In the genomic region with DNA sequence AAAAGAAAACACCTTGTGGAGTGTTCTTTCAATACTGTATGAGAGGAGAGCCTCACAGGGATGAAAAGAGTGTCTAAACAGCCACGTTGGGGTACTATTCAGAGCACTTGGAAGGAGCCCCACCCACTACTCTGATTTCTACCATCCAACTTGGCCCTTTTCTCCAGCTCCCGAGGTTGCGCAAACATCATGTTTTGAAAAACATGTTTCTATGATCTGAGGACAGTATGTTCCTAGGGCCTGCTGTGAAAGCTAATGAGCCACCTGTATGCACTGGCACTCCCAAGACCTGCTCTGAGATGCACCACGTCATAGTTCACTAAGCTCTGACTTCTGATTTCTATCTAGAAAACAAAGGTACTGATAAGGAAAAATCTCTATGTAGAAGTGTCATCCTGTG, we compare ENCODE assay signal across 21 mouse cellular contexts. TPM values are rescaled to one million over a fixed set of nuclear protein-coding genes. Genes with fewer than 3 reads are reported as not detected.
DNase-seq lines count a peak whose midpoint lies in the region; ATAC-seq and TF ChIP-seq lines count a peak whose summit lies in the region.
"Had no signal": no experiment of that assay in that cellular context is flagged by ENCODE, and none has a peak within 500 bp of the region (broad histone marks: within the 10 kb centered on the region; RNA-seq: fewer than 3 reads in every experiment).

No protein-coding gene starts in this region.

- no peak overlapping the region for H3K4me2 ChIP-seq in intestine, postnatal 0 days (replicated peaks; ENCODE audit: low read depth)
- H3K4me2 ChIP-seq in intestine, embryonic 15.5 days (replicated peaks) = no peak overlapping the region
- H3K4me2 ChIP-seq: embryonic facial prominence, embryonic 12.5 days; kidney, embryonic 15.5 days; liver, embryonic 11.5 days; midbrain, embryonic 11.5 days; neural tube, embryonic 12.5 days had no signal

- intact Hi-C loops in gastrocnemius, adult 2 months (cut with DNase I) = no loop called here
- intact Hi-C loops in gastrocnemius, postnatal 14 days (cut with DNase I; ENCODE audit: low total_unique reads) = no loop called here
- intact Hi-C loops in left cerebral cortex, postnatal 25 days (cut with DNase I) = no loop called here

- H3K36me3 ChIP-seq in intestine, postnatal 0 days (ENCODE audit: control insufficient read depth, insufficient read depth) = no peaks in the 10 kb centered on the region
- no peaks in the 10 kb centered on the region for H3K36me3 ChIP-seq in intestine, embryonic 15.5 days
- H3K36me3 ChIP-seq: embryonic facial prominence, embryonic 12.5 days; forebrain, embryonic 10.5 days; kidney, embryonic 15.5 days; neural tube, embryonic 12.5 days had no signal

- peak; percentile 52 for DNase-seq in gastrocnemius, adult 2 months
- no peak for DNase-seq in gastrocnemius, postnatal 14 days
- peak; percentile 75 for DNase-seq in lung, postnatal 36 days
- no peak for DNase-seq in left cerebral cortex, postnatal 25 days (ENCODE audit: low spot score in 2 of 2)
- DNase-seq: adrenal gland, postnatal 25 days; cerebellum, adult 8-10 months had no signal

- no peaks in the 10 kb centered on the region for H3K4me1 ChIP-seq in intestine, postnatal 0 days (replicated peaks; ENCODE audit: control insufficient read depth, insufficient read depth, low read length)
- no peaks in the 10 kb centered on the region for H3K4me1 ChIP-seq in intestine, embryonic 15.5 days (replicated peaks)
- no peaks in the 10 kb centered on the region for H3K4me1 ChIP-seq in brown adipose tissue, adult 24 weeks (ENCODE audit: control insufficient read depth, insufficient read depth, insufficient read length, low read length)
- H3K4me1 ChIP-seq: embryonic facial prominence, embryonic 12.5 days; forebrain, embryonic 10.5 days; kidney, embryonic 15.5 days; neural tube, embryonic 12.5 days had no signal

- 75% methylated on average over 4 of the region's 4 CpGs for WGBS in intestine, postnatal 0 days
- 81% methylated on average over 4 of the region's 4 CpGs for WGBS in intestine, embryonic 15.5 days

- TF ChIP-seq CTCF in gastrocnemius, adult 2 months (IDR thresholded peaks at IDR 0.05) = no peak
- TF ChIP-seq CTCF in intestine, postnatal 0 days (IDR thresholded peaks at IDR 0.05; ENCODE audit: low read depth) = no peak

- no peaks in the 10 kb centered on the region for H3K27me3 ChIP-seq in intestine, postnatal 0 days (replicated peaks; ENCODE audit: control insufficient read depth, insufficient read depth, low read length)
- H3K27me3 ChIP-seq in intestine, embryonic 15.5 days (replicated peaks) = no peaks in the 10 kb centered on the region
- H3K27me3 ChIP-seq: embryonic facial prominence, embryonic 12.5 days; kidney, embryonic 15.5 days; neural tube, embryonic 12.5 days had no signal

- no peaks in the 10 kb centered on the region for H3K9me3 ChIP-seq in intestine, postnatal 0 days (ENCODE audit: control insufficient read depth)
- no peaks in the 10 kb centered on the region for H3K9me3 ChIP-seq in intestine, embryonic 15.5 days
- H3K9me3 ChIP-seq: embryonic facial prominence, embryonic 12.5 days; forebrain, embryonic 10.5 days; kidney, embryonic 15.5 days; neural tube, embryonic 12.5 days had no signal

- H3K27ac ChIP-seq in gastrocnemius, adult 2 months = peak overlapping the region; percentile 60
- H3K27ac ChIP-seq in intestine, postnatal 0 days (ENCODE audit: low read depth, low read length) = no peak overlapping the region
- H3K27ac ChIP-seq in intestine, embryonic 15.5 days = no peak overlapping the region
- peak overlapping the region; percentile 76 for H3K27ac ChIP-seq in brown adipose tissue, adult 24 weeks (replicated peaks; ENCODE audit: low read depth, low read length)
- H3K27ac ChIP-seq: embryonic facial prominence, embryonic 12.5 days; forebrain, embryonic 10.5 days; kidney, embryonic 15.5 days; macrophage; neural tube, embryonic 12.5 days had no signal

- peak; percentile 43; the same call in 1 of the 2 replicates for ATAC-seq in intestine, postnatal 0 days
- ATAC-seq in intestine, embryonic 15.5 days = no peak
- ATAC-seq: inflammation-experienced regulatory T-cells, adult 6 months had no signal

- no peak overlapping the region for H3K4me3 ChIP-seq in gastrocnemius, adult 2 months
- H3K4me3 ChIP-seq in intestine, postnatal 0 days (ENCODE audit: low read depth, low read length) = no peak overlapping the region
- no peak overlapping the region for H3K4me3 ChIP-seq in intestine, embryonic 15.5 days (replicated peaks)
- no peak overlapping the region for H3K4me3 ChIP-seq in brown adipose tissue, adult 24 weeks (ENCODE audit: insufficient read depth, low read depth, low read length)
- H3K4me3 ChIP-seq: embryonic facial prominence, embryonic 12.5 days; forebrain, embryonic 10.5 days; kidney, embryonic 15.5 days; neural tube, embryonic 12.5 days had no signal

- H3K9ac ChIP-seq in intestine, postnatal 0 days (ENCODE audit: low read depth, low read length) = no peak overlapping the region
- H3K9ac ChIP-seq in intestine, embryonic 15.5 days = no peak overlapping the region
- H3K9ac ChIP-seq: embryonic facial prominence, embryonic 12.5 days; kidney, embryonic 15.5 days; neural tube, embryonic 12.5 days had no signal

RNA-seq across cellular contexts. Expression of gene Il22ra2, which starts 6.0 kb away (rescaled TPM):
- total RNA-seq in gastrocnemius, adult 2 months (2021) = not detected
- total RNA-seq in gastrocnemius, postnatal 14 days (2021) = not detected
- polyA plus RNA-seq in intestine, postnatal 0 days (2015; fragmentation: Nextera tagmentation; extraction: Ambion mirVana) = 0.12 and 0.18 TPM in 2 replicates
- not detected in 2 replicates for polyA plus RNA-seq in intestine, embryonic 15.5 days (2015; fragmentation: Nextera tagmentation; extraction: Ambion mirVana)
- 0.46 TPM in 1 of 2 replicates, not detected in the other for polyA plus RNA-seq in brown adipose tissue, adult 24 weeks (2012; ENCODE audit: insufficient read depth, insufficient read length, missing spikeins)
- total RNA-seq in left cerebral cortex, postnatal 25 days (2021) = not detected
- total RNA-seq: adrenal gland, postnatal 25 days; layer of hippocampus, postnatal 25 days; left cerebral cortex, postnatal 36 days had no signal
- polyA plus RNA-seq: embryonic facial prominence, embryonic 12.5 days; forebrain, embryonic 10.5 days; hindbrain, embryonic 11.5 days; kidney, embryonic 15.5 days; liver, embryonic 11.5 days; macrophage; midbrain, embryonic 11.5 days; neural tube, embryonic 12.5 days; stomach, embryonic 16.5 days had no signal

RNA-seq across cellular contexts. Expression of gene Ifngr1, which starts 36.0 kb away (rescaled TPM):
- 10 to 100 TPM; 25.4 to 31.8 TPM for total RNA-seq in gastrocnemius, adult 2 months (2021)
- total RNA-seq in gastrocnemius, postnatal 14 days (2021) = 10 to 100 TPM; 30.3 to 46.9 TPM
- 90.1 and 91.0 TPM in 2 replicates for polyA plus RNA-seq in intestine, postnatal 0 days (2015; fragmentation: Nextera tagmentation; extraction: Ambion mirVana)
- 92.1 and 95.8 TPM in 2 replicates for polyA plus RNA-seq in intestine, embryonic 15.5 days (2015; fragmentation: Nextera tagmentation; extraction: Ambion mirVana)
- polyA plus RNA-seq in brown adipose tissue, adult 24 weeks (2012; ENCODE audit: insufficient read depth, insufficient read length, missing spikeins) = 46.2 and 88.9 TPM in 2 replicates
- 10 to 100 TPM; 19.9 to 20.9 TPM for total RNA-seq in left cerebral cortex, postnatal 25 days (2021)

Comparison
In these comparisons a context has a peak if more than half of its experiments do, and no peak if none do; other contexts are left out.
1. DNase-seq: peak in gastrocnemius, adult 2 months (single experiment) and lung, postnatal 36 days (single experiment); none in gastrocnemius, postnatal 14 days (single experiment) and left cerebral cortex, postnatal 25 days (0 of 2).
2. H3K27ac ChIP-seq: peak in gastrocnemius, adult 2 months (single experiment) and brown adipose tissue, adult 24 weeks (single experiment); none in intestine, postnatal 0 days (single experiment) and intestine, embryonic 15.5 days (single experiment).